Mouse (Mus musculus): ENCODE data around the gene Arhgef16. TPM values are rescaled to one million over a fixed set of nuclear protein-coding genes. Genes with fewer than 3 reads are reported as not detected.

Arhgef16 gene
- 5.3 and 5.9 TPM in 2 replicates for polyA plus RNA-seq (2014; fragmentation: Nextera tagmentation; extraction: Ambion mirVana)

GRCm38 (mm10) chr4:154301466-154301881 is at the start of gene Arhgef16:
TSS of gene Arhgef16 (minus strand) at chr4:154301676.
- Histone ChIP-seq H3K4me3 (ENCODE audit: low read depth, low read length) (no peak within 1 kb of the TSS), H3K36me3 (ENCODE audit: control insufficient read depth, insufficient read depth, low read length) (no peaks in the 10 kb centered on the region), H3K4me1 (replicated peaks; ENCODE audit: control insufficient read depth, insufficient read depth, low read length) (peaks cover 3% of the 10 kb centered on the region; the same call in 1 of the 2 replicates), H3K27ac (ENCODE audit: low read depth, low read length) (no peak within 1 kb of the TSS), H3K9me3 (ENCODE audit: control insufficient read depth, low read length) (no peaks in the 10 kb centered on the region), H3K9ac (ENCODE audit: low read depth, low read length) (no peak within 1 kb of the TSS), H3K4me2 (no peak within 1 kb of the TSS), H3K27me3 (replicated peaks; ENCODE audit: control insufficient read depth, insufficient read depth, low read length) (peaks cover 31% of the 10 kb centered on the region)
- DNase-seq (ENCODE audit: low spot score) (peak; percentile 50), ATAC-seq (replicated peaks; ENCODE audit: low FRiP score) (peak; percentile 63)
- 20% methylated on average over 7 of the region's 7 CpGs for WGBS

DNA sequence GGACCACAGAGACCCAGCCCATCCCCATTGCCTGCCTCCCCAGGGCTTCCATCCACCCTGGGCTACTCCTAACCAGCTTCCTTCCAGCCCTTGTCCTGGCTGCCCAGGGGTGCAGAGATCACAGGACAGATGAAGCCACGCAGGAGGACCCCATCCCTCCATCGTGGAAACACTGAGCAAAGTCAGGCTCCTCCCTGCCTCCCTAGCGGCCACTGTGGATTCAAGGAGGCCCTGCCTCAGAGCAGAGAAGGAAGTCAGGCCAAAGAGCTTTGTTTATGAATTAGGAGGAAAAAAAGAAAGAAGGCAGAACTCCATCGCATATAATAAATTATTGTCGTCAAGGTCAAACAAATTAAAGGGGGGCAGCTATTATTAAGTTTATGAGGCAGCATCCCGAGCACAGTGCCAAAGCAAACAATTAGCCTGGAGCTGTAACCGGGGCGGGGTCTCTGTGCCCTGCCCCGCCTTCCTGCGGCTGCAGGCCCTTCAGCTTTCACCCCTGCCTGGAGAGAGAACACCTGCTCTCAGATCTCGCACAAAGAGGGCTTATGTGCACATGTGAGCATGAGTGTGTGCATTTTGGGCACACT is 46.8 kb upstream of the Arhgef16 start:
- ATAC-seq (replicated peaks; ENCODE audit: low FRiP score) (no peak), DNase-seq (ENCODE audit: low spot score) (no peak)
- WGBS = 67% methylated on average over 11 of the region's 11 CpGs
- H3K9me3 ChIP-seq (ENCODE audit: control insufficient read depth, low read length) = no peaks in the 10 kb centered on the region
- H3K4me3 ChIP-seq (ENCODE audit: low read depth, low read length) = no peak overlapping the region
- no peaks in the 10 kb centered on the region for H3K36me3 ChIP-seq (ENCODE audit: control insufficient read depth, insufficient read depth, low read length)
- no peak overlapping the region for H3K4me2 ChIP-seq
- H3K27me3 ChIP-seq (replicated peaks; ENCODE audit: control insufficient read depth, insufficient read depth, low read length) = no peaks in the 10 kb centered on the region; the same call in 1 of the 2 replicates
- H3K4me1 ChIP-seq (replicated peaks; ENCODE audit: control insufficient read depth, insufficient read depth, low read length) = no peaks in the 10 kb centered on the region
- H3K27ac ChIP-seq (ENCODE audit: low read depth, low read length) = no peak overlapping the region
- no peak overlapping the region for H3K9ac ChIP-seq (ENCODE audit: low read depth, low read length)

- no peak overlapping the region for H3K27ac ChIP-seq (ENCODE audit: low read depth, low read length)
- ATAC-seq (replicated peaks; ENCODE audit: low FRiP score) = no peak
Measured at GRCm38 (mm10) chr4:154346731-154347522, 45.5 kb upstream of the Arhgef16 start.

GRCm38 (mm10) chr4:154336650-154337049 is 35.2 kb upstream of the Arhgef16 start:
- H3K4me3 ChIP-seq (ENCODE audit: low read depth, low read length) = no peak overlapping the region
- no peaks in the 10 kb centered on the region for H3K9me3 ChIP-seq (ENCODE audit: control insufficient read depth, low read length)
- no peak overlapping the region for H3K4me2 ChIP-seq
- DNase-seq (ENCODE audit: low spot score) = no peak
- H3K4me1 ChIP-seq (replicated peaks; ENCODE audit: control insufficient read depth, insufficient read depth, low read length) = peaks cover 8% of the 10 kb centered on the region; the same call in 1 of the 2 replicates
- 35% methylated on average over 10 of the region's 10 CpGs for WGBS
- H3K27ac ChIP-seq (ENCODE audit: low read depth, low read length) = no peak overlapping the region
- no peaks in the 10 kb centered on the region for H3K36me3 ChIP-seq (ENCODE audit: control insufficient read depth, insufficient read depth, low read length)
- no peaks in the 10 kb centered on the region; the same call in 1 of the 2 replicates for H3K27me3 ChIP-seq (replicated peaks; ENCODE audit: control insufficient read depth, insufficient read depth, low read length)
- H3K9ac ChIP-seq (ENCODE audit: low read depth, low read length) = no peak overlapping the region
- ATAC-seq (replicated peaks; ENCODE audit: low FRiP score) = no peak

More at GRCm38 (mm10) chr4:154346731-154347522, 45.5 kb upstream of the Arhgef16 start:
- Histone ChIP-seq H3K27me3 (replicated peaks; ENCODE audit: control insufficient read depth, insufficient read depth, low read length) (no peaks in the 10 kb centered on the region; the same call in 1 of the 2 replicates), H3K4me2 (no peak overlapping the region), H3K4me1 (replicated peaks; ENCODE audit: control insufficient read depth, insufficient read depth, low read length) (no peaks in the 10 kb centered on the region), H3K4me3 (ENCODE audit: low read depth, low read length) (no peak overlapping the region), H3K9me3 (ENCODE audit: control insufficient read depth, low read length) (no peaks in the 10 kb centered on the region), H3K36me3 (ENCODE audit: control insufficient read depth, insufficient read depth, low read length) (no peaks in the 10 kb centered on the region), H3K9ac (ENCODE audit: low read depth, low read length) (no peak overlapping the region)
- DNase-seq (ENCODE audit: low spot score) = no peak
- WGBS = 51% methylated on average over 19 of the region's 19 CpGs

- peak within 1 kb of the TSS; percentile 31 for H3K4me3 ChIP-seq (ENCODE audit: low read depth, low read length)
- no peak for DNase-seq (ENCODE audit: low spot score)
- peak within 1 kb of the TSS; percentile 57 for H3K4me2 ChIP-seq
- H3K9ac ChIP-seq (ENCODE audit: low read depth, low read length) = 0 out of 2 replicates have a peak within 1 kb of the TSS, but pooled peaks have one; percentile 25
- 81% methylated on average over 12 of the region's 12 CpGs for WGBS
- ATAC-seq (replicated peaks; ENCODE audit: low FRiP score) = no peak
- no peaks in the 10 kb centered on the region; the same call in 1 of the 2 replicates for H3K27me3 ChIP-seq (replicated peaks; ENCODE audit: control insufficient read depth, insufficient read depth, low read length)
- H3K9me3 ChIP-seq (ENCODE audit: control insufficient read depth, low read length) = no peaks in the 10 kb centered on the region
- H3K4me1 ChIP-seq (replicated peaks; ENCODE audit: control insufficient read depth, insufficient read depth, low read length) = peaks cover 8% of the 10 kb centered on the region; the same call in 1 of the 2 replicates
- H3K27ac ChIP-seq (ENCODE audit: low read depth, low read length) = no peak within 1 kb of the TSS; the same call in 1 of the 2 replicates
- H3K36me3 ChIP-seq (ENCODE audit: control insufficient read depth, insufficient read depth, low read length) = no peaks in the 10 kb centered on the region
Measured at GRCm38 (mm10) chr4:154335761-154336160, 34.3 kb upstream of the Arhgef16 start, which contains the start of gene B230104I21Rik. TSS of gene B230104I21Rik (plus strand) at chr4:154336127.

DNA sequence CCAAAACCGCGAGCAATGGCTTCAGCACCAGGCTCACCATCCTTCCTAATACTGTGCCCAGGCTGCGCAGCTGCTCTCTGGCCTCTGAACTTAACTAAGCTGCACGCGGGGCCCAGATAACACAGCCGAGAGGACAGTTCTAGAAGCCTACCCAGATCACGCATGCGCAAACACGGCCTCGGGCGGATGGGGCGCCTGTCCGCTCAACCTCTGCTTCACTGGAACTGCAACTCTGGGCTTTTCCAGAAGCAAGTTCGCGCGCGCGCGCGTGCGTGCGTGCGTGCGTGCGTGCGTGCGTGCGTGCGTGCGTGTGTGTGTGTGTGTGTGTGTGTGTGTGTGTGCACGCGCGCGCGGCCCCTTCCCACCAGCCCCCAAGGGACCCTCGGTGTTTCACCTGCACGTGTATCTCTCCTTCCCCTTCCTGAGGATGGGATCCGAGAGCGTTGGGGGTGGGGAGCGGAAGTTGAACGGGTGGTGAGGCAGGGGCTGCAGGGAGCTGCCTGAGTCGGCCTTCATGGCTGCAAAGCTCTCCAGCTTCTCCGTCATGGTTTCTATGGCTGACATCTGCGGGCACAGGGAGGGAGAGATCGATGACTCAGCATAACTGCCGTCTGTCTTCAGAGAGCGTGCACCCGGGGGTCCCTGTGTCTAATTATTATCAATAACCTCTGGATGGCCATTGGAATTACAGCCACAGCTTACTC is 33.4 kb upstream of the Arhgef16 start:
- Histone ChIP-seq H3K4me2 (peak overlapping the region; percentile 57), H3K9me3 (ENCODE audit: control insufficient read depth, low read length) (no peaks in the 10 kb centered on the region), H3K36me3 (ENCODE audit: control insufficient read depth, insufficient read depth, low read length) (no peaks in the 10 kb centered on the region), H3K4me3 (ENCODE audit: low read depth, low read length) (peak overlapping the region; percentile 31), H3K27me3 (replicated peaks; ENCODE audit: control insufficient read depth, insufficient read depth, low read length) (no peaks in the 10 kb centered on the region; the same call in 1 of the 2 replicates), H3K4me1 (replicated peaks; ENCODE audit: control insufficient read depth, insufficient read depth, low read length) (peaks cover 8% of the 10 kb centered on the region; the same call in 1 of the 2 replicates), H3K9ac (ENCODE audit: low read depth, low read length) (0 out of 2 replicates have a peak overlapping the region, but pooled peaks have one; percentile 25), H3K27ac (ENCODE audit: low read depth, low read length) (no peak overlapping the region; the same call in 1 of the 2 replicates)
- DNase-seq (ENCODE audit: low spot score) (peak; percentile 54), ATAC-seq (replicated peaks; ENCODE audit: low FRiP score) (peak; percentile 76)
- 44% methylated on average over 48 of the region's 48 CpGs for WGBS

GRCm38 (mm10) chr4:154333300-154333699 is 31.8 kb upstream of the Arhgef16 start:
- Histone ChIP-seq H3K4me1 (replicated peaks; ENCODE audit: control insufficient read depth, insufficient read depth, low read length) (peaks cover 8% of the 10 kb centered on the region; the same call in 1 of the 2 replicates), H3K4me2 (no peak overlapping the region), H3K4me3 (ENCODE audit: low read depth, low read length) (no peak overlapping the region), H3K36me3 (ENCODE audit: control insufficient read depth, insufficient read depth, low read length) (no peaks in the 10 kb centered on the region), H3K9ac (ENCODE audit: low read depth, low read length) (no peak overlapping the region), H3K27ac (ENCODE audit: low read depth, low read length) (no peak overlapping the region), H3K27me3 (replicated peaks; ENCODE audit: control insufficient read depth, insufficient read depth, low read length) (no peaks in the 10 kb centered on the region), H3K9me3 (ENCODE audit: control insufficient read depth, low read length) (no peaks in the 10 kb centered on the region)
- ATAC-seq (replicated peaks; ENCODE audit: low FRiP score) (no peak), DNase-seq (ENCODE audit: low spot score) (no peak)
- WGBS = 81% methylated on average over 8 of the region's 8 CpGs

DNA sequence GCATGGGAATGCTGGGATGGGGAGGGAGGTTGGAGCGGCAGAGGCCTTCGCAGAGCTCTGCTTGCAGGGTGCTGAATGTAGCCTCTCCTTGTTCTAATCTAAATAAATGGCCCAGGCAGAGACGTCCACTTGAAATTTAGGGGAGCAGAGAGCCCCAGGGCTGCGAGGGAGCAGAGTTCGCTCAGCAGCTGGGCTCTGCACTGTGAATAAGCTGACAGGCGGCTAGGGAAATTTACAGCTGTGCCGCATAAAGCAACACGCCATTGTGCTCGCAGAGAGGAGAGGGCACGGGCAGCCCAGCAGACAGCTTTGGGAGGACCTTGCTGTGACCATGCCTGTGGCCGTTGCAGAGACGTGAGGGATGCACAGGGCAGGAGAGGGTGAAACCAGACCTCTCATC is 29.8 kb upstream of the Arhgef16 start:
- Histone ChIP-seq H3K36me3 (ENCODE audit: control insufficient read depth, insufficient read depth, low read length) (no peaks in the 10 kb centered on the region), H3K4me2 (no peak overlapping the region), H3K27ac (ENCODE audit: low read depth, low read length) (no peak overlapping the region), H3K4me1 (replicated peaks; ENCODE audit: control insufficient read depth, insufficient read depth, low read length) (peaks cover 8% of the 10 kb centered on the region; the same call in 1 of the 2 replicates), H3K9ac (ENCODE audit: low read depth, low read length) (no peak overlapping the region), H3K4me3 (ENCODE audit: low read depth, low read length) (no peak overlapping the region), H3K27me3 (replicated peaks; ENCODE audit: control insufficient read depth, insufficient read depth, low read length) (0 out of 2 replicates have a peak, but pooled peaks cover 5% of the 10 kb centered on the region), H3K9me3 (ENCODE audit: control insufficient read depth, low read length) (no peaks in the 10 kb centered on the region)
- no peak for ATAC-seq (replicated peaks; ENCODE audit: low FRiP score)
- no peak for DNase-seq (ENCODE audit: low spot score)
- 62% methylated on average over 12 of the region's 12 CpGs for WGBS
